Comparison of ENCODE assay signal across 8 mouse cellular contexts in the genomic region with DNA sequence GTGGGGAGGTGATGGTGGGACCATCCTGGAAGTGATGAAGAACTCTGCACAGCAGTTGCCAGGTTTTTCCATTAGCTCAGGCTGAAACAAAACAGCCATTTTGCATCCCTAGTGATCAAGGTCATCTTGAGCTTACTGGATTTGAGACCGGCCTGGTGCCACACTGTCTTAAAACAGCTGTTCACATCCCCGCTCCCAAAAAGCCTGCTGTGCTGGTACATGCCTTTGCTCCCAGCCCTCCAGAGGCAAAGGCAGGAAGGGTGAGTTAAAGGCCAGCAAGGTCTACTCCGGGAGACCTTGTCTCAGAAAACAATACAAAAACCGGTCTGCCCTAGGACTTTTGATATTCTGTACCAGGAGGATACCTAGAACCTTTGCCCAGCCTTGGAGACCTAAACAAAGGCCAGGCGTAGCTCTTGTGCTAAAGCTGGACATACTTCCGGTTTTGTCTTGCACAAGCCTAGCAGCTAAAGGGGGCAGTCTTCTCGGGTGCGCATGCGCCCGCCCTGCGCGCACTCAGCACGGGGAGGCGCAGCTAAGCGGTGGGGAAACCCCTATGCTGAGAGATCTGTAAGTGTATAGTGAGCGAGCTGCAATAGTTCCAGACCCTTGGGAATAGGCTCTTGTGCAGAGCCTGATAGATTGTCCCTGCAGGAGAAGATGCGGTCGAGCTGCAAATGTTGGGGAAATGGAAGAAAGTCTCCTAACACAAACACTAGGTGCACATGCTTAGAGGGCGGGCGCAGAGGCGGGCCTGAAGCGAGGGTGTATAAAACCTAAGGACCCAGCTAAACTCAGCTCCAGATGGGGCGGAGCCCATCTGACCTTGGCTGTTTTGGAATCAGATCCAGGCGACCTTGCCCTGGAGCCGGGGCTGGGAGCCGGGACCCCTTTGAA. TPM values are rescaled to one million over a fixed set of nuclear protein-coding genes. Genes with fewer than 3 reads are reported as not detected.
DNase-seq lines count a peak whose midpoint lies in the region; ATAC-seq lines count a peak whose summit lies in the region.

No protein-coding gene starts in this region.

- peak; percentile 90 for ATAC-seq in hindbrain, embryonic 13.5 days (ENCODE audit: low FRiP score)

- peak; percentile 90 for DNase-seq in R1 (ENCODE audit: low read depth, low spot score)
- peak; percentile 69 to 79 for DNase-seq in cerebellum, postnatal 14 days
- DNase-seq in frontal cortex, postnatal 25 days (ENCODE audit: low spot score in 2 of 2) = peak; percentile 61 to 67
- DNase-seq in layer of hippocampus, postnatal 14 days (ENCODE audit: low spot score in 2 of 2) = peak; percentile 79 to 80
- DNase-seq in lung, postnatal 14 days = peak; percentile 83
- peak; percentile 83 for DNase-seq in ovary, postnatal 36 days (ENCODE audit: low spot score)
- peak; percentile 86 for DNase-seq in thymus, postnatal 25 days

- H3K4me3 ChIP-seq in hindbrain, embryonic 13.5 days = peak overlapping the region; percentile 25

- H3K36me3 ChIP-seq in hindbrain, embryonic 13.5 days = peaks cover 51% of the 10 kb centered on the region

- peak overlapping the region; percentile 56 for H3K4me2 ChIP-seq in hindbrain, embryonic 13.5 days

- WGBS in hindbrain, embryonic 13.5 days = 13% methylated on average over 26 of the region's 26 CpGs

- peak overlapping the region; percentile 72 for H3K9ac ChIP-seq in hindbrain, embryonic 13.5 days

- H3K9me3 ChIP-seq in hindbrain, embryonic 13.5 days = no peaks in the 10 kb centered on the region

- peaks cover 20% of the 10 kb centered on the region for H3K4me1 ChIP-seq in hindbrain, embryonic 13.5 days (replicated peaks)

- H3K27ac ChIP-seq in hindbrain, embryonic 13.5 days = peak overlapping the region; percentile 88

- peaks cover 11% of the 10 kb centered on the region for H3K27me3 ChIP-seq in hindbrain, embryonic 13.5 days

RNA-seq across cellular contexts. Expression of a gene that starts 11.4 kb away (rescaled TPM):
- polyA plus RNA-seq in hindbrain, embryonic 13.5 days (2015; fragmentation: Nextera tagmentation; extraction: Ambion mirVana) = 30.1 and 35.2 TPM in 2 replicates
- 10 to 100 TPM; 21.0 to 26.7 TPM for total RNA-seq in layer of hippocampus, postnatal 14 days (2021)

RNA-seq across cellular contexts. Expression of a gene that starts 14.9 kb away (rescaled TPM):
- polyA plus RNA-seq in hindbrain, embryonic 13.5 days (2015; fragmentation: Nextera tagmentation; extraction: Ambion mirVana) = 15.0 and 15.4 TPM in 2 replicates
- total RNA-seq in layer of hippocampus, postnatal 14 days (2021) = 10 to 100 TPM; 22.8 to 26.1 TPM

RNA-seq across cellular contexts. Expression of a gene that starts 38.6 kb away (rescaled TPM):
- polyA plus RNA-seq in hindbrain, embryonic 13.5 days (2015; fragmentation: Nextera tagmentation; extraction: Ambion mirVana) = 77.2 and 79.7 TPM in 2 replicates
- 10 to 100 TPM; 83.3 to 83.5 TPM for total RNA-seq in layer of hippocampus, postnatal 14 days (2021)

RNA-seq across cellular contexts. Expression of a gene that starts 39.9 kb away (rescaled TPM):
- polyA plus RNA-seq in hindbrain, embryonic 13.5 days (2015; fragmentation: Nextera tagmentation; extraction: Ambion mirVana) = 11.6 and 14.4 TPM in 2 replicates
- 10 to 100 TPM; 16.1 to 17.0 TPM for total RNA-seq in layer of hippocampus, postnatal 14 days (2021)

RNA-seq across cellular contexts. Expression of a gene that starts 40.1 kb away (rescaled TPM):
- 21.3 and 24.4 TPM in 2 replicates for polyA plus RNA-seq in hindbrain, embryonic 13.5 days (2015; fragmentation: Nextera tagmentation; extraction: Ambion mirVana)
- total RNA-seq in layer of hippocampus, postnatal 14 days (2021) = 10 to 100 TPM; 66.3 to 72.2 TPM

Comparison
In these comparisons a context has a peak if more than half of its experiments do, and no peak if none do; other contexts are left out.
1. Peak in every context shown above with its lines: DNase-seq, ATAC-seq, H3K4me3 ChIP-seq and H3K27ac ChIP-seq.